Mouse (Mus musculus) frontal cortex, postnatal 36 days (tissue): ENCODE measurements at regions not wholly inside any gene's neighbourhood (a gene's known extent, or its start where the extent isn't known, plus 50 kb on each side); places are given as distances from the start of the nearest gene placed in this dataset.
A peak's percentile ranks its signal among the peaks of the same experiment; 100 is the strongest.

Source experiments
- DNase-seq, 2 experiments: peaks; one replicate each; pipeline ENCODE4 v3.0.0; 2022; ENCODE audit warnings: low spot score in 2 of 2

GRCm38 (mm10) chr2:63347562-63347961, 163.5 kb upstream of the Kcnh7 start:
- DNase-seq: peak; percentile 1 to 17

- DNase-seq: peak in 1 of 2 experiments; percentile 1
Observed at GRCm38 (mm10) chr2:63326750-63327149, 142.7 kb upstream of the Kcnh7 start.

- DNase-seq: no peak
Observed at GRCm38 (mm10) chr2:63280911-63281310, 96.8 kb upstream of the Kcnh7 start.

- DNase-seq: no peak
Observed at GRCm38 (mm10) chr2:63273799-63274203, 89.7 kb upstream of the Kcnh7 start.

GRCm38 (mm10) chr2:63246091-63246612, 62.1 kb upstream of the Kcnh7 start:
- no peak for DNase-seq

- DNase-seq: peak; percentile 13 to 18
Observed at GRCm38 (mm10) chr2:63239326-63239725, 55.2 kb upstream of the Kcnh7 start.
